Mouse (Mus musculus) MEL (cell line): ENCODE measurements around the gene Vcan.

Experiments used
- CTCF ChIP-seq, 3 experiments: IDR thresholded peaks in 2 of 3; conservative IDR thresholded peaks in 1 of 3; 2 replicates each; pipeline ENCODE4 v1.5.1; 2011 to 2012; ENCODE audit warnings: low read length in 3 of 3, low read depth in 2 of 3, mild to moderate bottlenecking in 2 of 3, improper control_type of control experiment in 1 of 3, inconsistent platforms in 1 of 3, mixed read lengths in 1 of 3, moderate library complexity in 1 of 3; ENCODE audit not compliant: control insufficient read depth in 1 of 3, insufficient read depth in 1 of 3, poor library complexity in 1 of 3, severe bottlenecking in 1 of 3
- EP300 ChIP-seq, 2 experiments: IDR thresholded peaks; 2 replicates each; pipeline ENCODE4 v1.6.1; 2011; ENCODE audit warnings: improper control_type of control experiment in 2 of 2, low read length in 2 of 2, low read depth in 1 of 2, mild to moderate bottlenecking in 1 of 2
- JUND ChIP-seq: IDR thresholded peaks from 2 replicates; pipeline ENCODE4 v1.6.1; 2011; ENCODE audit warnings: low read depth, mild to moderate bottlenecking, improper control_type of control experiment, low read length
- MEF2A ChIP-seq: IDR thresholded peaks from 2 replicates; pipeline ENCODE4 v1.6.1; 2014; ENCODE audit warnings: low read depth, mild to moderate bottlenecking, inconsistent platforms, low read length, improper control_type of control experiment; ENCODE audit not compliant: poor library complexity, insufficient replicate concordance, severe bottlenecking; ENCODE audit errors: extremely low read depth
- NELFE ChIP-seq: IDR thresholded peaks from 2 replicates; pipeline ENCODE4 v1.6.1; 2011; ENCODE audit warnings: low read depth, low read length, improper control_type of control experiment
- POLR2A ChIP-seq, 2 experiments: IDR thresholded peaks; 2 replicates each; pipeline ENCODE4 v1.6.1; 2011 to 2012; ENCODE audit warnings: low read length in 2 of 2, mild to moderate bottlenecking in 2 of 2, control low read depth in 1 of 2, improper control_type of control experiment in 1 of 2, low read depth in 1 of 2, moderate library complexity in 1 of 2; ENCODE audit not compliant: control insufficient read depth in 1 of 2, insufficient read depth in 1 of 2, poor library complexity in 1 of 2
- POLR2AphosphoS2 ChIP-seq: IDR thresholded peaks from 2 replicates; pipeline ENCODE4 v1.6.1; 2011; ENCODE audit warnings: low read length, improper control_type of control experiment
- UBTF ChIP-seq: IDR thresholded peaks from 2 replicates; pipeline ENCODE4 v1.6.1; 2012; ENCODE audit warnings: low read depth, mild to moderate bottlenecking, inconsistent platforms, low read length, improper control_type of control experiment, moderate library complexity, borderline replicate concordance; ENCODE audit not compliant: insufficient read depth

DNA sequence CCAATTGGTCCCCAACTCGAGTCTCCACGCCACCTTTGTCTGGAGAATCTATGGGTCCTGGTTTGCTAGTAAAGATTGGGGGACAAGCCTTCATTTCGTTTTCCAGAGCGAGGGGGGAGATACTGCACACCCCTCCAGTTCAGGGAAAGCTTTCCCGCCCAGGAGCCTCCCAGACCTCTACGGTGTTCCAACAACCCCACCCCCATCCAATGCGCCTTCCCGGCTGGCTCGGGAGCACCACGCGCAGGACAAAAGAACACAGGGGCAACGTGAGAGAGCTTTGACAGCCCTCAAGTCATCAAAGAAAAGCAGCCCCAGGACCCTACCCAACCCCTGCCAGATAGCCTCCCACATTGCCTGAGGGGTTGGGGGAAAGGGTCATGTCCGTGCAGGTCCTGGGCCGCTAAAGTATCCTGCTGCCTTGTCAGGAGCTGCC, 1.2 kb downstream of the Vcan start:
- TF ChIP-seq EP300 (IDR thresholded peaks at IDR 0.05; ENCODE audit: low read depth in 1 of 2, low read length in 2 of 2) = no peak
- TF ChIP-seq MEF2A = no peak
- TF ChIP-seq POLR2A (IDR thresholded peaks at IDR 0.05; ENCODE audit: control insufficient read depth in 1 of 2, insufficient read depth in 1 of 2, low read depth in 1 of 2, low read length in 2 of 2, poor library complexity in 1 of 2) = no peak
- no peak for TF ChIP-seq CTCF (IDR thresholded peaks at IDR 0.05 in 2 of 3, conservative IDR thresholded peaks at IDR 0.05 in 1 of 3; ENCODE audit: control insufficient read depth in 1 of 3, insufficient read depth in 1 of 3, low read depth in 2 of 3, low read length in 3 of 3, poor library complexity in 1 of 3, severe bottlenecking in 1 of 3)
- no peak for TF ChIP-seq JUND
- TF ChIP-seq POLR2AphosphoS2 = no peak
- TF ChIP-seq UBTF = no peak
- no peak for TF ChIP-seq NELFE
